Mouse (Mus musculus) liver, embryonic 11.5 days (tissue): Measurements from ENCODE around the gene Cuedc1. TPM values are rescaled to one million over a fixed set of nuclear protein-coding genes. Genes with fewer than 3 reads are reported as not detected.
A peak's percentile ranks its signal among the peaks of the same experiment; 100 is the strongest.

Experiments
- ATAC-seq: fragments of 200-750 bp; cut with Nextera tagmentation; replicated peaks from 2 replicates; pipeline ENCODE4 v1.8.0; 2017; ENCODE audit warnings: moderate number of reproducible peaks, mild to moderate bottlenecking, moderate TSS enrichment, moderate library complexity; ENCODE audit not compliant: low FRiP score
- DNase-seq: peaks from one replicate; pipeline ENCODE4 v3.0.0-alpha.2; 2017; ENCODE audit warnings: low spot score
- H3K27ac ChIP-seq: fragments of 300-500 bp; sonication (generic); 2 replicates; pipeline ENCODE4 v1.5.1; 2014; ENCODE audit warnings: mild to moderate bottlenecking, low read depth, low read length, control low read depth
- H3K27me3 ChIP-seq: fragments of 300-500 bp; sonication (generic); replicated peaks from 2 replicates; pipeline ENCODE4 v1.6.1; 2014; ENCODE audit warnings: low read length, mixed read lengths; ENCODE audit not compliant: control insufficient read depth, insufficient read depth
- H3K36me3 ChIP-seq: fragments of 300-500 bp; sonication (generic); 2 replicates; pipeline ENCODE4 v1.6.1; 2014; ENCODE audit warnings: mild to moderate bottlenecking, low read length, moderate library complexity, mixed read lengths; ENCODE audit not compliant: control insufficient read depth, insufficient read depth
- H3K4me1 ChIP-seq: fragments of 300-500 bp; sonication (generic); replicated peaks from 2 replicates; pipeline ENCODE4 v1.6.1; 2014; ENCODE audit warnings: low read length, mixed read lengths; ENCODE audit not compliant: control insufficient read depth, insufficient read depth
- H3K4me2 ChIP-seq: fragments of 300-500 bp; sonication (generic); 2 replicates; pipeline ENCODE4 v1.6.1; 2014; ENCODE audit warnings: mild to moderate bottlenecking, control low read depth, moderate library complexity
- H3K4me3 ChIP-seq: fragments of 300-500 bp; sonication (generic); 2 replicates; pipeline ENCODE4 v1.5.1; 2014; ENCODE audit warnings: low read depth, low read length, control low read depth
- H3K9ac ChIP-seq: fragments of 300-500 bp; sonication (generic); 2 replicates; pipeline ENCODE4 v1.6.1; 2014; ENCODE audit warnings: low read depth, low read length, control low read depth
- H3K9me3 ChIP-seq: fragments of 300-500 bp; sonication (generic); 2 replicates; pipeline ENCODE4 v1.6.1; 2016; ENCODE audit warnings: low read length, inconsistent platforms, mixed read lengths; ENCODE audit not compliant: control insufficient read depth
- WGBS: fragments of 180-500 bp; shearing (Covaris S2); extraction: QIAGEN DNeasy Blood & Tissue Kit; methylation state at CpG from one replicate; pipeline ENCODE4 v1.1.7; 2014; 5-methylcytosine and 5-hydroxymethylcytosine counted together
- polyA plus RNA-seq: library from polyadenylated mRNA; unstranded; fragments of >200 nt; fragmentation: Nextera tagmentation; extraction: Ambion mirVana; gene quantifications from 2 replicates; pipeline ENCODE4 v1.2.1, GENCODE M21; 2014

Cuedc1 gene
- polyA plus RNA-seq, 1 experiment from 2014 or later: 6.9 TPM

DNA sequence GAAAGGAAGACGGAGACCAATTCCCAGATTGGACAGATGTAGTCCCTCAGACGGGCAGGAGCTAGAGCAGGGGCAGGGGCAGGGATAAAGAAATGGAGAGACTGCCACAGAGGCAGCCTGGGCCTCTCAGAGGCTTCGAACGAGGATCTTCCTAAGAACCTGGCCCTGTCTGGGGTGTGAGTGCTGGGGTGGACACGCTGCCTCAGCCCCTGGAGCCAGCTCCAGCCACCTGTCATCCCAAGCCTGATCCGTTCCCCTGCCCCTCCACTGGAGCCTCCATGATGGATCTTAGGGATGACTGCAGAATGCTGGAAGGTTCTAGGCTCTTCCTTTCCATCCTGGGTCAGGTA lies 20.2 kb downstream of the Cuedc1 start:
- DNase-seq (no peak), ATAC-seq (no peak)
- H3K4me2 ChIP-seq: no peak overlapping the region
- H3K9ac ChIP-seq: no peak overlapping the region
- no peaks in the 10 kb centered on the region for H3K36me3 ChIP-seq
- H3K27ac ChIP-seq: peak overlapping the region; percentile 29; the same call in 1 of the 2 replicates
- H3K27me3 ChIP-seq: no peaks in the 10 kb centered on the region
- H3K4me3 ChIP-seq: no peak overlapping the region
- WGBS: 53% methylated on average over 6 of the region's 6 CpGs
- peaks cover 48% of the 10 kb centered on the region for H3K4me1 ChIP-seq
- no peaks in the 10 kb centered on the region for H3K9me3 ChIP-seq

DNA sequence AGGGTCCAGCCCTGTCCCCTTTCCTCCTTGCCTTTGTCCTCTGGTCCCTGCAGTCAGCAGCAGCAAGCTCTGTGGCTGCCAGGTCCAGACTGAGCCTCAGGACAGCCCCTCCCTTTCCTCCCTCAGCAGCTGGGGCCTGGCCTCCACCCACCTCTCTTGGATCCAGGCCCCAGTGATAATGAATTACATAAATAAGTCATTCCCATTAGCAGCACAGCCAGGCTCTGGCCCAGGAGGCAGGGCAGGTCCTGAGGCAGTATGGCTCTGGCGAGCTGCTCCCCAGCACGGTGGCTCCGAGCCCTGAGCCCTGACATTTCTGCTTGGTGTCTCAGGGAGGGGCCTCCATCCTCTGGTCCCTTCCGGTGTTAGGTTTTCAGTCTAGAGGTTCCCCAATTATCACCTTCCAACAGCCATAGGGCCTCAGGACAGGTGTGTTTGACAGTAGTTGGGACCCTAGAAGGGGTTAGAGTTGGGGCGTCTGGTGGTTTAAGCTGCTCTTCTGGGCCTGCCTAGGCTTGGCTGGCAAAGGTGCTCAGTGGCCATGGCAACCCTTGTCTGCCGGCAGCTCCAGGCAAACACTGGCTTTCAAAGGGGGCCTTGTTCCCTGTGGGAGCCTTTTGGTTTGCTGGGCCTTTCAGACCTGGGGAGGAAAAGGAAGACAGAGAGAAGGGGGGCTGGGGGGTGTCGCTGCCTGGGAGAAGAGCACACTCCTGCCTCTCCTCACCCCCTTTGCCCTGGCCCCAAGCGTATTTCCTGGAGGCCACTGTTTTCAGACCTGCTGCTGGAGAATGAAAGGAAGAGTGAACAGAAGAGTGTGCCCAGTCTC lies 21.2 kb downstream of the Cuedc1 start:
- no peak for DNase-seq
- Histone ChIP-seq H3K4me2 (no peak overlapping the region), H3K9ac (no peak overlapping the region), H3K9me3 (no peaks in the 10 kb centered on the region), H3K27me3 (no peaks in the 10 kb centered on the region), H3K36me3 (no peaks in the 10 kb centered on the region), H3K4me3 (no peak overlapping the region), H3K4me1 (peaks cover 44% of the 10 kb centered on the region), H3K27ac (no peak overlapping the region; the same call in 1 of the 2 replicates)
- ATAC-seq: no peak
- 35% methylated on average over 8 of the region's 8 CpGs for WGBS

DNA sequence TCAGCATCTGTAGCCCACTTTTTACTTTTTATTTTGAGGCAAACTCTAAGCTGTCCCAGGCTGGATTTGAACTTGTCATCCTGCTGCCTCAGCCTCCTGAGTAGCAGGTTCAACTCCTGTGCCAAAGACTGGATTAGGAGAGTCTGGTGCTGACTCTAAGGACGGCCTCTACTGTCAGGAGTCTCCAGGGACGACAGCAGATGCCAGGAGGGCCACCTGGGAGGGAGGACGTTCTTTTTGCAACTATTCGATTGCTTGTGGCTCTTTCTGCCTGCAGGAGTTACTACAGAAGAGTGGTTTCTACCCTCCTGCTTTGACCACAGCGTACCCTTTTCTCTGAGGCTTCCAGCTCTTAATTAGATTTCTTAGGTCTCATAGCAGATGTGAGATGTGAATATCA lies 24.7 kb downstream of the Cuedc1 start:
- H3K4me1 ChIP-seq: peaks cover 23% of the 10 kb centered on the region

DNA sequence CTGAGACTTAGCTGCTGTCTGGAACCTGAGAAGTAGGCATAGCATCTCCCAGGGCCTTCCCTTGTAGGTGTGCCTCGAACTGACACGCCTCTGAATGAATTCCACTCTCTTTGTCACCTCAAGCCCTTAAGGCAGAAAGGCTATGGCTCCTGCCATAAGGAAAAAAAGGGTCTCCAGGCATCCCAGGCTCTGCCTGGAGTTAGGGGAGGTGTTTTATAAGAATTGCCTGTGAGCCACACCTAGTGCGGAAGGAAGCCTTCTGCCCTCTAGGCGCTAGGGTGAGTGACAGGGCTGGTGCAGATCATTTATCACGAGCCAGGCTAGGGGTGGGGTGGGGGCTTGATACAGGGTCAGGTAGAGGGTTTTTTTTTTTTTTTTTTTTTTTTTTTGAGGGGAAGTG lies 25.2 kb downstream of the Cuedc1 start:
- Histone ChIP-seq H3K9ac (no peak overlapping the region), H3K4me1 (peaks cover 18% of the 10 kb centered on the region), H3K4me3 (no peak overlapping the region), H3K36me3 (no peaks in the 10 kb centered on the region), H3K4me2 (no peak overlapping the region), H3K9me3 (no peaks in the 10 kb centered on the region), H3K27me3 (no peaks in the 10 kb centered on the region), H3K27ac (no peak overlapping the region)
- DNase-seq: no peak
- 49% methylated on average over 5 of the region's 5 CpGs for WGBS
- ATAC-seq: no peak

More for the DNA sequence above, 24.7 kb downstream of the Cuedc1 start:
- ATAC-seq (no peak), DNase-seq (no peak)
- no peak overlapping the region for H3K27ac ChIP-seq
- no peak overlapping the region for H3K4me2 ChIP-seq
- no peaks in the 10 kb centered on the region for H3K36me3 ChIP-seq
- H3K9ac ChIP-seq: no peak overlapping the region
- no peak overlapping the region for H3K4me3 ChIP-seq
- WGBS: 65% methylated on average over 5 of the region's 5 CpGs
- H3K27me3 ChIP-seq: no peaks in the 10 kb centered on the region
- H3K9me3 ChIP-seq: no peaks in the 10 kb centered on the region

DNA sequence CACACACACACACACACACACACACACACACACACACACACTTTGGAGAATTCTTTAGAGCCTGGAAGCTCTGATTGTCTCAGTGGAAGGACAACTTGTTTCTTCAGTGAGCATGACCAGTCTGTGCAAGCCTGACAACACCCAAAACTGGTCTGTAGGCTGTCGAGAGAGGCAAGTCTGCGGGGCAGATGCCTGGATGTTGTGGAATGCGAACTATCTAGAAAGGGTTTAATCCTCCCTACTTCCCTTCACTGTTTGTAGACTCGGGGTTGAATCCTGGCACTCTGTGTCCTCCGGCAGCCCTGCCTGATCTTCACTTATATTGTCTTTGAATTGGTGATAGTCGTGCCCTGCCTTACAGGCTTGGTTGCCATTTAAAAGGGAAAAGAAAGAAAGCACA lies 25.9 kb downstream of the Cuedc1 start:
- Histone ChIP-seq H3K27ac (no peak overlapping the region), H3K9me3 (no peaks in the 10 kb centered on the region), H3K4me2 (no peak overlapping the region), H3K9ac (no peak overlapping the region), H3K36me3 (no peaks in the 10 kb centered on the region), H3K4me1 (peaks cover 14% of the 10 kb centered on the region), H3K27me3 (no peaks in the 10 kb centered on the region), H3K4me3 (no peak overlapping the region)
- ATAC-seq: no peak
- 40% methylated on average over 6 of the region's 6 CpGs for WGBS
- no peak for DNase-seq

DNA sequence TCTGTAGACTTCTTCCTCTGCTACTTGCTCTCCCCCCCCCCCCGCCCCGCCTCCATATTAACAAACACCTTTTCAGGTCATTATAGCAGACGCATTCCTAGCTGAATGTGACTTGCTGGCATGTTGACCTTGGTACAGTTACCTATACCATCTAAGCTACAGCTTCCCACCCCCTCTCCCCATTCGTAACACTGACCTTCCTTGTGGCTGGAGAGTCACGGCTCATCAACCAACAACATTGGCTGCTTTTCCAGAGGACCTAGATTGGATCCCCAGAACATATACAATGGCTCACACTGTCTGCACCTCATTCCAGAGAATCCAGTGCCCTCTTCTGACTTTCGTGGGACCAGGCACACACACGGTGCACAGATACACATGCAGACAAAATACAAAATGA lies 27.6 kb downstream of the Cuedc1 start:
- no peaks in the 10 kb centered on the region for H3K36me3 ChIP-seq
- WGBS: 81% methylated on average over 6 of the region's 7 CpGs
- DNase-seq (no peak), ATAC-seq (no peak)
- H3K27ac ChIP-seq: no peak overlapping the region
- no peak overlapping the region for H3K4me3 ChIP-seq
- 0 out of 2 replicates have a peak, but pooled peaks cover 5% of the 10 kb centered on the region for H3K4me1 ChIP-seq
- no peak overlapping the region for H3K4me2 ChIP-seq
- H3K9ac ChIP-seq: no peak overlapping the region
- no peaks in the 10 kb centered on the region for H3K27me3 ChIP-seq
- no peaks in the 10 kb centered on the region for H3K9me3 ChIP-seq

DNA sequence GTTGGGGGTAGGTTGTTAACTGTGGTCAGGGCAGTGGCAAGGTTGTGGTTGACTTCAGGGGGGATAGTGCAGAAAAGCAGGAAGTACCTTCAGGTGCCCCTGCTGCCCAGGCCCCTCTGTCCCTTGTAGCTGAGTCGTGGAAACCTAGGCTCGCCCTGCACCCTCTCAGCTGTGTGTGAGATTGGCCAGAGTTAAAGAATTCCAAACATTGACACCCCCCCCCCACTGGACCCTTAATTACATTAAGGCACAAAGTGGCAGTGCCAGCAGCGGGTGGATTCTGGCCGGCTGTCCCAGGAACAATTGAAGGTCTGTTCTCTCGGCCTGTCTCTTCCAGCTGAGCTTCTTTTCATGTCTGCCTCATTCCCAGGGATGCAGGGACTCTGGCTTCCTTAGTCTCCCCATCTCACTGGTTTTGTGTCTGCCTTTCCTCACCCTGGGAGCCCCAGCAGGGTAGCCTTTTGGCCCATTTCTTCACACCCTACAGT lies 28.5 kb downstream of the Cuedc1 start:
- Histone ChIP-seq H3K27ac (no peak overlapping the region), H3K4me3 (no peak overlapping the region), H3K27me3 (no peaks in the 10 kb centered on the region), H3K4me2 (no peak overlapping the region), H3K9me3 (no peaks in the 10 kb centered on the region), H3K9ac (no peak overlapping the region), H3K4me1 (peaks cover 7% of the 10 kb centered on the region), H3K36me3 (no peaks in the 10 kb centered on the region)
- ATAC-seq (no peak), DNase-seq (no peak)
- WGBS: 52% methylated on average over 5 of the region's 5 CpGs

DNA sequence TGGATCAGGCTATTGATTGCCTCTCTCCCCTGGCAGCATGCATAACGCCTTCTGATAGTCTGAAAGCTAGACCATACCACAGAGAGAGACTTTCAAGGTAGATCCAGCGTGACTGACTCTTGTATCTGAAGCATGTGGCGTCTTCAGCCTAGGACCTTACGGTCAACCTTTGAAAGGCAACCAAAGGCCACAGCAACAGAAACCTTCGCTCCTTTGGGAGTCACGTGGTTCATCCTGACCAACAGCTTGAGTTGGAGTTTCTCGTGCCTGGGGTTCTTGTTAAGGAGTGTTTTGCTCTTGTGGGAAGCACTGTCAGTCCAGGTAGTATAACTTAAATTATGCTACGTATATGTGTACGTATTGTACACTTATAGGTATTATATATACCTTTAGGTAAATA lies 30.6 kb downstream of the Cuedc1 start:
- DNase-seq (no peak), ATAC-seq (no peak)
- Histone ChIP-seq H3K27me3 (no peaks in the 10 kb centered on the region), H3K27ac (no peak overlapping the region), H3K4me1 (peaks cover 18% of the 10 kb centered on the region), H3K4me2 (no peak overlapping the region), H3K4me3 (no peak overlapping the region), H3K9me3 (no peaks in the 10 kb centered on the region), H3K36me3 (no peaks in the 10 kb centered on the region), H3K9ac (no peak overlapping the region)
- 85% methylated on average over 9 of the region's 9 CpGs for WGBS

DNA sequence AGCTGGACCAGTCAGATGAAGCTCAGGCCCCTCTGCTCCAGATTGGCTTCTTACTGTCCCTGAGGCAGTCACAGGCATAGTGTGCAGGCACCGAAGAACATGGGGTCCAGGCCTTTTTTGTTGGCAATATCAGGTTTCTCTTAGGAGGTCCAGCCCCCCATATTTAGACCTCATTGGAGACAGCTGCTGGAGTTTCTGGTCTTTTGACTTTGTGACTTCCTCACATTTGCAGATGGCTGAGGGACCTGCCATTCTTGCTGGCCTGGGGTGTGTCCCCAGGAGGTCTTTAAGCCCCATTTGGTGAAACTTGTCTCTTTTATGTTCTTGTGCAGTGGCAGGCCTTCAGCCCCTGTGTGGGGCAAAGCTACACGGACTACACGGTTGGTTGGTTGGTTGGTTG lies 31.4 kb downstream of the Cuedc1 start:
- no peak overlapping the region for H3K4me3 ChIP-seq
- ATAC-seq: no peak
- H3K27me3 ChIP-seq: no peaks in the 10 kb centered on the region
- H3K36me3 ChIP-seq: no peaks in the 10 kb centered on the region
- no peak for DNase-seq
- no peaks in the 10 kb centered on the region for H3K9me3 ChIP-seq
- H3K9ac ChIP-seq: no peak overlapping the region
- H3K4me1 ChIP-seq: peaks cover 15% of the 10 kb centered on the region
- H3K4me2 ChIP-seq: no peak overlapping the region
- H3K27ac ChIP-seq: no peak overlapping the region
- 73% methylated on average over 3 of the region's 3 CpGs for WGBS
